Mouse (Mus musculus) myocyte (in vitro differentiated cells): ENCODE data around the gene Frg2f1. TPM values are rescaled to one million over a fixed set of nuclear protein-coding genes. Genes with fewer than 3 reads are reported as not detected.

Source experiments
- H3K27me3 ChIP-seq: one replicate; pipeline ENCODE4 v1.6.1; 2011; ENCODE audit not compliant: control insufficient read depth, insufficient read depth, insufficient read length
- H3K36me3 ChIP-seq: one replicate; pipeline ENCODE4 v1.6.1; 2011; ENCODE audit not compliant: control insufficient read depth, insufficient read depth
- H3K4me2 ChIP-seq: one replicate; pipeline ENCODE4 v1.6.1; 2011; ENCODE audit warnings: low read depth, control low read depth
- H3K4me3 ChIP-seq: one replicate; pipeline ENCODE4 v1.5.1; 2011; ENCODE audit warnings: mild to moderate bottlenecking, control low read depth, moderate library complexity
- H3K79me2 ChIP-seq: one replicate; pipeline ENCODE4 v1.6.1; 2011; ENCODE audit not compliant: control insufficient read depth, insufficient read depth
- H3ac ChIP-seq: one replicate; pipeline ENCODE4 v1.6.1; 2011; ENCODE audit not compliant: control insufficient read depth, insufficient read length
- CEBPB ChIP-seq: IDR thresholded peaks from 2 replicates; pipeline ENCODE4 v1.6.1; 2011; ENCODE audit warnings: mild to moderate bottlenecking, moderate library complexity; ENCODE audit not compliant: poor library complexity, insufficient read depth, severe bottlenecking
- E2F4 ChIP-seq: IDR thresholded peaks from one replicate; pipeline ENCODE4 v1.6.1; 2011; ENCODE audit warnings: mild to moderate bottlenecking, control low read depth, moderate library complexity; ENCODE audit not compliant: insufficient read depth
- MAX ChIP-seq: IDR thresholded peaks from one replicate; pipeline ENCODE4 v1.6.1; 2011; ENCODE audit warnings: low read depth, mild to moderate bottlenecking, control low read depth
- MYOD1 ChIP-seq, 3 experiments: IDR thresholded peaks; one replicate each; pipeline ENCODE4 v1.6.1; 2011; ENCODE audit warnings: control low read depth in 2 of 3, low read depth in 2 of 3, mild to moderate bottlenecking in 2 of 3, moderate library complexity in 1 of 3; ENCODE audit not compliant: insufficient read length in 2 of 3, control insufficient read depth in 1 of 3
- MYOG ChIP-seq, 3 experiments: IDR thresholded peaks; one replicate each; pipeline ENCODE4 v1.6.1; 2011; ENCODE audit warnings: control low read depth in 2 of 3, low read depth in 2 of 3, mild to moderate bottlenecking in 2 of 3; ENCODE audit not compliant: insufficient read length in 2 of 3, control insufficient read depth in 1 of 3, insufficient read depth in 1 of 3
- POLR2A ChIP-seq: IDR thresholded peaks from one replicate; pipeline ENCODE4 v1.6.1; 2011; ENCODE audit warnings: low read depth, mild to moderate bottlenecking, control low read depth, moderate library complexity; ENCODE audit not compliant: insufficient read length
- POLR2AphosphoS2 ChIP-seq: IDR thresholded peaks from one replicate; pipeline ENCODE4 v1.6.1; 2011; ENCODE audit warnings: low read depth, control low read depth; ENCODE audit not compliant: insufficient read length
- REST ChIP-seq: IDR thresholded peaks from one replicate; pipeline ENCODE4 v1.6.1; 2011; ENCODE audit warnings: mild to moderate bottlenecking, control low read depth, moderate library complexity; ENCODE audit not compliant: insufficient read depth, insufficient read length
- SRF ChIP-seq: IDR thresholded peaks from one replicate; pipeline ENCODE4 v1.6.1; 2011; ENCODE audit warnings: low read depth; ENCODE audit not compliant: control insufficient read depth, insufficient read length
- TCF12 ChIP-seq: IDR thresholded peaks from one replicate; pipeline ENCODE4 v1.6.1; 2011; ENCODE audit warnings: mild to moderate bottlenecking, control low read depth; ENCODE audit not compliant: poor library complexity, insufficient read depth, severe bottlenecking
- TCF3 ChIP-seq: IDR thresholded peaks from one replicate; pipeline ENCODE4 v1.6.1; 2011; ENCODE audit warnings: low read depth, control low read depth; ENCODE audit not compliant: insufficient read length
- USF1 ChIP-seq: IDR thresholded peaks from one replicate; pipeline ENCODE4 v1.6.1; 2011; ENCODE audit warnings: low read depth, mild to moderate bottlenecking, control low read depth, moderate library complexity
- polyA plus RNA-seq: library from polyadenylated mRNA; unstranded; fragments of >200 nt; fragmentation: generic; extraction: Trizol; gene quantifications from one replicate; pipeline ENCODE4 v1.2.1, GENCODE M21; 2012; ENCODE audit warnings: missing spikeins

The Frg2f1 gene
- polyA plus RNA-seq, 1 experiment, result 3.3 TPM

GRCm38 (mm10) chr4:119511591-119511990 is 27.7 kb downstream of the Frg2f1 start:
- peaks cover 4% of the 10 kb centered on the region for H3K27me3 ChIP-seq
- H3K36me3 ChIP-seq, result no peaks in the 10 kb centered on the region
- no peak overlapping the region for H3ac ChIP-seq
- H3K79me2 ChIP-seq, result no peaks in the 10 kb centered on the region
- no peak overlapping the region for H3K4me3 ChIP-seq
- no peak overlapping the region for H3K4me2 ChIP-seq
- no peak for TF ChIP-seq MYOG (IDR thresholded peaks at IDR 0.05; ENCODE audit: control insufficient read depth in 1 of 3, insufficient read depth in 1 of 3, insufficient read length in 2 of 3, low read depth in 2 of 3)
- TF ChIP-seq E2F4, result no peak
- TF ChIP-seq REST, result no peak
- no peak for TF ChIP-seq POLR2A
- no peak for TF ChIP-seq TCF12
- no peak for TF ChIP-seq USF1
- no peak for TF ChIP-seq TCF3
- no peak for TF ChIP-seq MYOD1 (IDR thresholded peaks at IDR 0.05; ENCODE audit: control insufficient read depth in 1 of 3, insufficient read length in 2 of 3, low read depth in 2 of 3)
- TF ChIP-seq SRF, result no peak
- no peak for TF ChIP-seq POLR2AphosphoS2
- TF ChIP-seq CEBPB, result no peak
- TF ChIP-seq MAX, result no peak

- Histone ChIP-seq H3K27me3 (peaks cover 10% of the 10 kb centered on the region), H3K4me3 (no peak overlapping the region), H3K4me2 (no peak overlapping the region), H3ac (no peak overlapping the region), H3K36me3 (no peaks in the 10 kb centered on the region), H3K79me2 (no peaks in the 10 kb centered on the region)
- TF ChIP-seq E2F4 (no peak), CEBPB (no peak), TCF3 (no peak), REST (no peak), USF1 (no peak), TCF12 (no peak), MYOD1 (IDR thresholded peaks at IDR 0.05; ENCODE audit: control insufficient read depth in 1 of 3, insufficient read length in 2 of 3, low read depth in 2 of 3) (no peak), MYOG (IDR thresholded peaks at IDR 0.05; ENCODE audit: control insufficient read depth in 1 of 3, insufficient read depth in 1 of 3, insufficient read length in 2 of 3, low read depth in 2 of 3) (no peak), POLR2AphosphoS2 (no peak), SRF (no peak), MAX (no peak), POLR2A (no peak)
These were observed 40.9 kb downstream of the Frg2f1 start for GRCm38 (mm10) chr4:119498319-119498848.

GRCm38 (mm10) chr4:119492933-119493327 is 46.4 kb downstream of the Frg2f1 start:
- H3ac ChIP-seq, result no peak overlapping the region
- no peak overlapping the region for H3K4me3 ChIP-seq
- no peaks in the 10 kb centered on the region for H3K79me2 ChIP-seq
- H3K4me2 ChIP-seq, result no peak overlapping the region
- H3K36me3 ChIP-seq, result no peaks in the 10 kb centered on the region
- H3K27me3 ChIP-seq, result peaks cover 11% of the 10 kb centered on the region
- TF ChIP-seq MYOD1 (IDR thresholded peaks at IDR 0.05; ENCODE audit: control insufficient read depth in 1 of 3, insufficient read length in 2 of 3, low read depth in 2 of 3), result no peak
- TF ChIP-seq POLR2AphosphoS2, result no peak
- TF ChIP-seq POLR2A, result no peak
- no peak for TF ChIP-seq E2F4
- TF ChIP-seq MAX, result no peak
- TF ChIP-seq TCF12, result no peak
- no peak for TF ChIP-seq USF1
- TF ChIP-seq SRF, result no peak
- TF ChIP-seq MYOG (IDR thresholded peaks at IDR 0.05; ENCODE audit: control insufficient read depth in 1 of 3, insufficient read depth in 1 of 3, insufficient read length in 2 of 3, low read depth in 2 of 3), result no peak
- TF ChIP-seq TCF3, result no peak
- no peak for TF ChIP-seq REST
- no peak for TF ChIP-seq CEBPB

- Histone ChIP-seq H3K4me3 (no peak within 1 kb of the TSS), H3K36me3 (no peaks in the 10 kb centered on the region), H3K4me2 (no peak within 1 kb of the TSS), H3K79me2 (no peaks in the 10 kb centered on the region), H3ac (no peak within 1 kb of the TSS), H3K27me3 (peaks cover 11% of the 10 kb centered on the region)
- TF ChIP-seq MYOD1 (IDR thresholded peaks at IDR 0.05; ENCODE audit: control insufficient read depth in 1 of 3, insufficient read length in 2 of 3, low read depth in 2 of 3) (no peak), USF1 (no peak), MAX (no peak), E2F4 (no peak), TCF12 (no peak), REST (no peak), POLR2A (no peak), POLR2AphosphoS2 (no peak), TCF3 (no peak), SRF (no peak), CEBPB (no peak), MYOG (IDR thresholded peaks at IDR 0.05; ENCODE audit: control insufficient read depth in 1 of 3, insufficient read depth in 1 of 3, insufficient read length in 2 of 3, low read depth in 2 of 3) (no peak)
These were observed 46.9 kb downstream of the Frg2f1 start, which contains the start of gene Rimkla for GRCm38 (mm10) chr4:119492291-119492932. Gene Rimkla (minus strand): TSS chr4:119492628.
